Mouse (Mus musculus) myocyte (in vitro differentiated cells): ENCODE measurements around the gene Nr2e1. TPM values are rescaled to one million over a fixed set of nuclear protein-coding genes. Genes with fewer than 3 reads are reported as not detected.

ENCODE experiments used
- H3K27me3 ChIP-seq: one replicate; pipeline ENCODE4 v1.6.1; 2011; ENCODE audit not compliant: control insufficient read depth, insufficient read depth, insufficient read length
- H3K36me3 ChIP-seq: one replicate; pipeline ENCODE4 v1.6.1; 2011; ENCODE audit not compliant: control insufficient read depth, insufficient read depth
- H3K4me2 ChIP-seq: one replicate; pipeline ENCODE4 v1.6.1; 2011; ENCODE audit warnings: low read depth, control low read depth
- H3K4me3 ChIP-seq: one replicate; pipeline ENCODE4 v1.5.1; 2011; ENCODE audit warnings: mild to moderate bottlenecking, control low read depth, moderate library complexity
- H3K79me2 ChIP-seq: one replicate; pipeline ENCODE4 v1.6.1; 2011; ENCODE audit not compliant: control insufficient read depth, insufficient read depth
- H3ac ChIP-seq: one replicate; pipeline ENCODE4 v1.6.1; 2011; ENCODE audit not compliant: control insufficient read depth, insufficient read length
- CEBPB ChIP-seq: IDR thresholded peaks from 2 replicates; pipeline ENCODE4 v1.6.1; 2011; ENCODE audit warnings: mild to moderate bottlenecking, moderate library complexity; ENCODE audit not compliant: poor library complexity, insufficient read depth, severe bottlenecking
- E2F4 ChIP-seq: IDR thresholded peaks from one replicate; pipeline ENCODE4 v1.6.1; 2011; ENCODE audit warnings: mild to moderate bottlenecking, control low read depth, moderate library complexity; ENCODE audit not compliant: insufficient read depth
- MAX ChIP-seq: IDR thresholded peaks from one replicate; pipeline ENCODE4 v1.6.1; 2011; ENCODE audit warnings: low read depth, mild to moderate bottlenecking, control low read depth
- MYOD1 ChIP-seq, 3 experiments: IDR thresholded peaks; one replicate each; pipeline ENCODE4 v1.6.1; 2011; ENCODE audit warnings: control low read depth in 2 of 3, low read depth in 2 of 3, mild to moderate bottlenecking in 2 of 3, moderate library complexity in 1 of 3; ENCODE audit not compliant: insufficient read length in 2 of 3, control insufficient read depth in 1 of 3
- MYOG ChIP-seq, 3 experiments: IDR thresholded peaks; one replicate each; pipeline ENCODE4 v1.6.1; 2011; ENCODE audit warnings: control low read depth in 2 of 3, low read depth in 2 of 3, mild to moderate bottlenecking in 2 of 3; ENCODE audit not compliant: insufficient read length in 2 of 3, control insufficient read depth in 1 of 3, insufficient read depth in 1 of 3
- POLR2A ChIP-seq: IDR thresholded peaks from one replicate; pipeline ENCODE4 v1.6.1; 2011; ENCODE audit warnings: low read depth, mild to moderate bottlenecking, control low read depth, moderate library complexity; ENCODE audit not compliant: insufficient read length
- POLR2AphosphoS2 ChIP-seq: IDR thresholded peaks from one replicate; pipeline ENCODE4 v1.6.1; 2011; ENCODE audit warnings: low read depth, control low read depth; ENCODE audit not compliant: insufficient read length
- REST ChIP-seq: IDR thresholded peaks from one replicate; pipeline ENCODE4 v1.6.1; 2011; ENCODE audit warnings: mild to moderate bottlenecking, control low read depth, moderate library complexity; ENCODE audit not compliant: insufficient read depth, insufficient read length
- SRF ChIP-seq: IDR thresholded peaks from one replicate; pipeline ENCODE4 v1.6.1; 2011; ENCODE audit warnings: low read depth; ENCODE audit not compliant: control insufficient read depth, insufficient read length
- TCF12 ChIP-seq: IDR thresholded peaks from one replicate; pipeline ENCODE4 v1.6.1; 2011; ENCODE audit warnings: mild to moderate bottlenecking, control low read depth; ENCODE audit not compliant: poor library complexity, insufficient read depth, severe bottlenecking
- TCF3 ChIP-seq: IDR thresholded peaks from one replicate; pipeline ENCODE4 v1.6.1; 2011; ENCODE audit warnings: low read depth, control low read depth; ENCODE audit not compliant: insufficient read length
- USF1 ChIP-seq: IDR thresholded peaks from one replicate; pipeline ENCODE4 v1.6.1; 2011; ENCODE audit warnings: low read depth, mild to moderate bottlenecking, control low read depth, moderate library complexity
- polyA plus RNA-seq: library from polyadenylated mRNA; unstranded; fragments of >200 nt; fragmentation: generic; extraction: Trizol; gene quantifications from one replicate; pipeline ENCODE4 v1.2.1, GENCODE M21; 2012; ENCODE audit warnings: missing spikeins

The Nr2e1 gene
- polyA plus RNA-seq, 1 experiment = not detected

DNA sequence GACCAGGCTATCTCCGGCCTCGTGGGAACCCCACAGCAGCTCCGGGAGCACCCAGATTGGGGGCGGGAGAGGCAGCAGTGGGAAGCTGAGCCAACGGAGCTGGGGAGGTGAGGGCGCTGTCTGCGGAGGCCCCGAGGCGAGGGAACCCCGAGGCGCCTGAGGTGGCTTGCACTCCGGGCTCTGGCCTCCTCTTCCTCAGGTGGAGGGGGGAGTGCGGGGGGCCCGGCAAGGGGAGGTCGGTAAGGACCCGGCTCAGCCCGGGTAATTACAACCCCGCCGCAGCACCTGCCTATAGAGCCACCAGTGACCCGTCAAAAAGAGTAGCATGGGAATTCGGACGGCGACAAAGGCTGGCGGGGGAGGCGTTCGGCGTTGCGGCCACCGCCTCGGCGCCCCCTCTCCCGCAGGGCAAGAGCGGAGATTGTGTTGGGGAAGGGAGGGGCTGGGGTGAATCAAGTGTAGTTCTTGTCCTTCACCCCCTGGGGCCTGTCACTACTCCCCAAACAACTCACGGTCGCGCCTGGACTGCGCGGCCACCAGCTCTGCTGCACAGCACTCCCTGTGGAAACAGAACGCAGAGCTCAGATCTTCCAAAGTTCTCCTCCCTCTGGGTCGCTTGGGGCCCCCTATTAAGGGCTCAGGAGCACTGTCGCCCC lies 3.8 kb downstream of the Nr2e1 start:
- Histone ChIP-seq H3K36me3 (no peaks in the 10 kb centered on the region), H3K27me3 (peaks cover 85% of the 10 kb centered on the region), H3K4me3 (no peak overlapping the region), H3K79me2 (no peaks in the 10 kb centered on the region), H3ac (no peak overlapping the region), H3K4me2 (no peak overlapping the region)
- TF ChIP-seq MYOD1 (IDR thresholded peaks at IDR 0.05; ENCODE audit: control insufficient read depth in 1 of 3, insufficient read length in 2 of 3, low read depth in 2 of 3) (no peak), MAX (no peak), REST (no peak), E2F4 (no peak)

DNA sequence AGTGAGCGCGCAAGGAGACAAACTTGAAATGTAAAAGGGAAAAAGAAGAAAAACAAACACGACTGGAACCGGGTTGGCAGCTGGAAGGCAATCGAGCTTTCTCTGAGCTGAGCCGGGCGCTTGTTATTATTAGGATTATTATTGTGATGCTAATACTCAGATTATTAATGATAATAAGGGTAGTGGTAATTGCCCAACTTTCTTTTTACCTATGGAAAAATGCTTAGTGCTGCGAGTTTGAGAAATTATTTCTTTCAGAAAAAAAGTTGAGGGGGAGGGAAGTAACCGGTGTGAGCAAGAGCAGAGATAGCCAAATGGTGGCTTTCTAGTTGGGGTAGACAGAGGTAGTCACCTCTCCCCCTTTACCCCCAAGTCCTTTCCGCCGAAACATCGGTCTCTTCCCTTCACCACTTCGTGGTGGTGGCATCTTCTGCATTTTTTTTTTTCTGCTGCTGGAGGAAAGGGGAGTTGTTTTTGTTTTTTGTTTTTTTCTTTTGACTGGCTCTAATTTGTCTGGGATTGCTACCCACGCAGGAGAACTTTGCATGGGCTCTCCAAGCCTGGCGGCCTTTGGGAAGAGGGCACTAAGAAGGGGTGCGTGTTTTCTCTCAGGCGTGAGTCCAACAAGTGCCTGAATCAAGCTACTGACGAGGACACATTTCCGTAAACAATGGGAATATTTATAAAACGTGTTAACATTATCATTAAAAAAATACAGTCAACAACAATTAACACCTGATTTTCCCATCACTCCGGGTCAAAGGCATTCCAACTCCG lies 4.5 kb downstream of the Nr2e1 start:
- Histone ChIP-seq H3ac (no peak overlapping the region), H3K79me2 (no peaks in the 10 kb centered on the region), H3K4me3 (no peak overlapping the region), H3K4me2 (no peak overlapping the region), H3K27me3 (peaks cover 85% of the 10 kb centered on the region), H3K36me3 (no peaks in the 10 kb centered on the region)
- no peak for TF ChIP-seq POLR2AphosphoS2
- TF ChIP-seq REST = no peak
- no peak for TF ChIP-seq MAX
- TF ChIP-seq TCF3 = no peak
- no peak for TF ChIP-seq E2F4
- no peak for TF ChIP-seq USF1
- no peak for TF ChIP-seq MYOG (IDR thresholded peaks at IDR 0.05; ENCODE audit: control insufficient read depth in 1 of 3, insufficient read depth in 1 of 3, insufficient read length in 2 of 3, low read depth in 2 of 3)
- TF ChIP-seq SRF = no peak
- TF ChIP-seq MYOD1 (IDR thresholded peaks at IDR 0.05; ENCODE audit: control insufficient read depth in 1 of 3, insufficient read length in 2 of 3, low read depth in 2 of 3) = no peak
- TF ChIP-seq CEBPB = no peak
- TF ChIP-seq TCF12 = no peak
- TF ChIP-seq POLR2A = no peak

DNA sequence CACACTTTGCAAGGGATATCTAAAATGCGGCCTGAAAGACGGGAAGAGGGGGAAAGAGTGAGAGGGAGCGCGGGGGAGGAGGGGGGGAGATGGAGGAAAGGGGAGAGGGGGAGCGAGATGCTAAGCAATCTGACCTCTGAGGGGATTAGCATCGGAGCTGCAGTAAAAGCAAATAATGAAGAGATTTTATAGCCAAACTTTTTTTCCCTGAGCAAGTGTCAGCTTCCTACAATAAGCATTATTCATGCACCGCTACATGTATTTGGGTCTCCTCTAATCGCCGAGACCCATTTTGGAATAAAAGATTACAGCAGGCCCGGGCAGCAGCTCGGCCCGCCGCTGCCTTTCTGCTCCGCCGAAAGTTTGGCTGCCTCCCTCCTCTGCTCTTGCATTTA lies 5.2 kb downstream of the Nr2e1 start:
- TF ChIP-seq SRF (no peak), USF1 (no peak), E2F4 (no peak), MYOG (IDR thresholded peaks at IDR 0.05; ENCODE audit: control insufficient read depth in 1 of 3, insufficient read depth in 1 of 3, insufficient read length in 2 of 3, low read depth in 2 of 3) (no peak), MAX (no peak), TCF3 (no peak), POLR2AphosphoS2 (no peak), REST (no peak), CEBPB (no peak), MYOD1 (IDR thresholded peaks at IDR 0.05; ENCODE audit: control insufficient read depth in 1 of 3, insufficient read length in 2 of 3, low read depth in 2 of 3) (no peak), TCF12 (no peak), POLR2A (no peak)
- Histone ChIP-seq H3K79me2 (no peaks in the 10 kb centered on the region), H3K4me2 (no peak overlapping the region), H3K27me3 (peaks cover 85% of the 10 kb centered on the region), H3K4me3 (no peak overlapping the region), H3ac (no peak overlapping the region), H3K36me3 (no peaks in the 10 kb centered on the region)

DNA sequence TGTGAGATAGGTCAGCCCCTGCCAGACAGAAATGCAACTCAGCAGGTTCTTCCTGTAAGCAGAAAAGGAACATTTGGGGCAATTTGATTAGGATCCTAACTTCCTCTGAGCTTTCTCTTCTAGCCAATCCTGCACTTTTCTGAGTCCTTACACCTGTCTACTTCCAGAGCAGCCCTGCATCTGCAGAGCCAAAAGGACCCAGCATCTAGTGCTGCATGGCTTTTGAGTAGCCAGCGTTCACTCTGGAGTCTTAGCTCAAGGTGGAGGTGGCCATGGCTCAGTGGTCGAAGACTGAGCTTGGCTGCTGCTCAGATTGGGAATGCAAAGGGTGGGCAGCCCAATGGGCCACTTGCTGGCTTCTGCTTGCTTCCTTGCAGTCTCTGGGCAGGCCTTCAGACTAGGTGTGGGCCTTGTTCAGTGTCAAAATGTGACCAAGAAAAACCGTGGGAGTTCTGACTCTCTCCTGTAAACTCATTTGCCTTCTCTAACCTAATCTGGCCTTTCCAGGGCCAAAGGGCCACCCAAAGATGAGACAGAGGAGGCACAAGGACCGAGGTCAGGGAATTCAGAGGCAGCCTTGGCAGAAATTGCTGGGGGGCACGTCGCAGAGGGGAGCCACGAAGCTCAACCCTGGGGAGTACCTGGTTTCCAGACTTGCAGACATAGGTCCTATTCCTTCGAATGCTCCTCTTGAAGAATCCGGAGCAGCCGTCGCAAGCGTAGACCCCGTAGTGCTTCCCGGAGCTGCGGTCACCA lies 5.7 kb downstream of the Nr2e1 start:
- H3K36me3 ChIP-seq = no peaks in the 10 kb centered on the region
- no peak overlapping the region for H3K4me3 ChIP-seq
- H3K79me2 ChIP-seq = no peaks in the 10 kb centered on the region
- no peak for TF ChIP-seq MAX
- no peak for TF ChIP-seq TCF12
- TF ChIP-seq CEBPB = no peak
- no peak for TF ChIP-seq POLR2A
- no peak for TF ChIP-seq SRF
- TF ChIP-seq TCF3 = no peak
- no peak for TF ChIP-seq MYOG (IDR thresholded peaks at IDR 0.05; ENCODE audit: control insufficient read depth in 1 of 3, insufficient read depth in 1 of 3, insufficient read length in 2 of 3, low read depth in 2 of 3)
- no peak for TF ChIP-seq REST
- no peak for TF ChIP-seq MYOD1 (IDR thresholded peaks at IDR 0.05; ENCODE audit: control insufficient read depth in 1 of 3, insufficient read length in 2 of 3, low read depth in 2 of 3)
- TF ChIP-seq E2F4 = no peak
- TF ChIP-seq USF1 = no peak
- no peak for TF ChIP-seq POLR2AphosphoS2
- no peak overlapping the region for H3K4me2 ChIP-seq
- peaks cover 85% of the 10 kb centered on the region for H3K27me3 ChIP-seq
- no peak overlapping the region for H3ac ChIP-seq
